Mouse (Mus musculus): Measurements from ENCODE around the gene Chrng. TPM values are rescaled to one million over a fixed set of nuclear protein-coding genes. Genes with fewer than 3 reads are reported as not detected.

Chrng gene
- polyA plus RNA-seq, 1 experiment = not detected

DNA sequence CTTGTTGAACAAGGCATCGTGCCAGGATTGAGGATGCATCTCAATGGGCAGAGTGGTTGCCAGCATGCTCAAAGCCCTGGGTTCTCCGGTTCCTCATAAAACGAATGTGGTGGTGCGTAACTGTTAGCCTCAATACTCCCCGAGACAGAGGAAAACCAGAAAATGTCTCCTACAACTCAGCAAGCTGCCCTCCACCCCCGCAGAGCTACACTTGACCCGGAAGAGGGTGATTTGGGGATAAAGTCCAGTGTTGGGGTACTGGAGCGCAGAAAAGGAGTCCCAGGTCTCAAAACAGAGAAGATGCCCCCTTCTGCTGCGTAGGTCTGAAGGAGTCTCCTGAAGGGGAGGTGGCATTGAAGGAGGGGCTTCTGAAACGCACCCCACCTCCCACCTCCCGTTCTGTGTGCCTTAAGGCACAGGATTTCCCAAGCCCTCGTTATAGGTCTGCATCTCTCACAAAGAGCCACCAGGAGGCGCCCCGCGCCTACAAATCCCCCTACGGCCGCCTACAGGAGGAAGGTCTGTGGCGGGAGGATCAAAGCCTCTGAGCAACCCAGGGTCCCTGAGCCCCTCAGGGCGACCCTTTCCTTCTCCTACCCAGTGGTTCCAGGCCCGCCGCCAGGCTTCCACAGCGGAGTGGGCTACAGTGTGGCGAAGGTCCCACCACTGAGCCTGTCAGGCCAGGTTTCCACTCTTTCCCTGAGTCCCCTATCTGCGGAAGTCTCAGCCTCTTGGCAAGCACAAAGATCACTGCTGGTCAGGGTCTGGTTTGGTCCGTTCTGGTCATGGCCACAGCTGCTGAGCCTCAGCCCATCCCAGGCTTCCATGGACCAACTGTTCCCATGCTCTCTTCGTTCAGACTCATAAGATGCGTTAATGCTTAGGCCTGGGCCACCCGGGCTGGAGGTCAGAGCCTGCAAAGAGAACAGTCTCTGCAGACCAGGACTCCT is 30.2 kb upstream of the Chrng start:
- Histone ChIP-seq H3K27me3 (replicated peaks) (peaks cover 86% of the 10 kb centered on the region), H3K36me3 (replicated peaks; ENCODE audit: low read length) (no peaks in the 10 kb centered on the region), H3K4me1 (peaks cover 24% of the 10 kb centered on the region), H3K9me3 (peaks cover 3% of the 10 kb centered on the region; the same call in 1 of the 2 replicates), H3K4me3 (replicated peaks) (peak overlapping the region; percentile 42)
- TF ChIP-seq GATA1 (IDR thresholded peaks at IDR 0.05; ENCODE audit: borderline replicate concordance, low read length) (no peak), FLI1 (IDR thresholded peaks at IDR 0.05; ENCODE audit: low read length) (no peak)

DNA sequence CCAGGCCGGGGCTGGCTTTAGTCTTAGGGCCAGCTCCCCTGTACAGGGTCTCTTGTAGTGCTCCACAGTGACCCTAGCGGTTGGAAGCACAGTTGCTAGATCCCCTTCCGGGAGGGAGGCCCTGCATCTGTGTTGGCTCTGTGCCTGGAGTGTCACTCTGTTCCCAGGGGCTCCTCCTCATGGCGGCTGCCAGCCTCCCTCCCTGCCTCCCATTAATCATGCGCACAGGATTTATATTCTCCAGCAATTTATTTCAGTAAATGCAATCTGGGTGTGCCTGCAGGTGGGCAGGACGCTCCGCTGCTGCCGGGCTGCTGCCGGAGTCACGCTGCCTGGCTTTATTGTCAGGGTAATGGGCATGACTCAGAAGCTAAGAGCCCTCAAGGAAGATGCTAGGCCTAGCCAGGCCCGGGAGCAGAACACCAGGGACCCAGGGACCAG is 28.6 kb upstream of the Chrng start:
- peaks cover 84% of the 10 kb centered on the region for H3K27me3 ChIP-seq (replicated peaks)
- no peaks in the 10 kb centered on the region for H3K36me3 ChIP-seq (replicated peaks; ENCODE audit: low read length)
- H3K9me3 ChIP-seq = peaks cover 3% of the 10 kb centered on the region; the same call in 1 of the 2 replicates
- peaks cover 23% of the 10 kb centered on the region for H3K4me1 ChIP-seq
- H3K4me3 ChIP-seq (replicated peaks) = no peak overlapping the region
- TF ChIP-seq GATA1 (IDR thresholded peaks at IDR 0.05; ENCODE audit: borderline replicate concordance, low read length) = no peak
- TF ChIP-seq FLI1 (IDR thresholded peaks at IDR 0.05; ENCODE audit: low read length) = no peak

DNA sequence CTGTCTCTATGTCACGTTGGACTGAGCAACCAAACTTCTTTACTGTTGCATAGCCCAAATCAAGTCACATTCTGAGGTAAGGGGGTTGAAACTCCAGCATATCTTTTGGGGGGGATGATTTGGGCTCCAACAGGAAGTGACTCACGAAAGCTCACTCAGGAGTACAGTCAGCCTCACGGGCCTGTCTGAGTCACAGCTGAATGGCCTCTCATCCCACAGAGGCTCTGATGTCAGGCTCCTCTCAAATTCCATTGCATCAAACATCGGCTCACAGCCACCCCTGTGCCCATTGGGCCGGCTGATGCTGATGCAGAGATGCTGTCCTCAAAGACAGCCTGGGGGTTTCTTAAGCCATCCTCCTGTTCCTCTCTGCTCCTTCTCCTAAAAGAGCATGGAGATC is 23.6 kb upstream of the Chrng start:
- Histone ChIP-seq H3K27me3 (replicated peaks) (peaks cover 88% of the 10 kb centered on the region), H3K4me1 (peaks cover 28% of the 10 kb centered on the region), H3K9me3 (no peaks in the 10 kb centered on the region), H3K36me3 (replicated peaks; ENCODE audit: low read length) (no peaks in the 10 kb centered on the region), H3K4me3 (replicated peaks) (no peak overlapping the region)
- no peak for TF ChIP-seq FLI1 (IDR thresholded peaks at IDR 0.05; ENCODE audit: low read length)
- no peak for TF ChIP-seq GATA1 (IDR thresholded peaks at IDR 0.05; ENCODE audit: borderline replicate concordance, low read length)

DNA sequence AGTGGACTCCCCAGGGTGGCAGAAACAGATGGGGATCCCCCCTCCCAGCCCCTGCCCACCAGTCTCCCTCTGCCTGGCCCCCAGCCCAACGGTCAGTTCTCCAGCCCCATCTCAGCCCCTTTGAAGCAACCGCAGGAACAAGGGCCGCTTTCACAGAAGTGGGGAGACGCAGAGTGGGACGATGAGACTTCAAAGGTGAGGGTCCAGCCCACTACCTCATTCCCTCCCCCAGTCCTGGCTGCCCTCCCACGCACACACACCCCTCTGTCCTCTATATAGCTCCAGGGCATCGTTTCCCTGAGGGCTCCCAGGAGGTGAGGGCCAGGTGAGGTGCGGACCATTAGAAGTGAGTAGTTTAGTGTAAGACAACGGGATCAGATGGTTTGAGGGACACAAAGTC is 21.4 kb upstream of the Chrng start, which contains the start of gene Prss56:
Prss56 (plus strand) TSS at position 301 of the 400 bp plus-strand sequence.
- Histone ChIP-seq H3K36me3 (replicated peaks; ENCODE audit: low read length) (no peaks in the 10 kb centered on the region), H3K4me1 (peaks cover 40% of the 10 kb centered on the region), H3K4me3 (replicated peaks) (no peak within 1 kb of the TSS), H3K9me3 (no peaks in the 10 kb centered on the region), H3K27me3 (replicated peaks) (peaks cover 90% of the 10 kb centered on the region)
- TF ChIP-seq GATA1 (IDR thresholded peaks at IDR 0.05; ENCODE audit: borderline replicate concordance, low read length) (no peak), FLI1 (IDR thresholded peaks at IDR 0.05; ENCODE audit: low read length) (no peak)

DNA sequence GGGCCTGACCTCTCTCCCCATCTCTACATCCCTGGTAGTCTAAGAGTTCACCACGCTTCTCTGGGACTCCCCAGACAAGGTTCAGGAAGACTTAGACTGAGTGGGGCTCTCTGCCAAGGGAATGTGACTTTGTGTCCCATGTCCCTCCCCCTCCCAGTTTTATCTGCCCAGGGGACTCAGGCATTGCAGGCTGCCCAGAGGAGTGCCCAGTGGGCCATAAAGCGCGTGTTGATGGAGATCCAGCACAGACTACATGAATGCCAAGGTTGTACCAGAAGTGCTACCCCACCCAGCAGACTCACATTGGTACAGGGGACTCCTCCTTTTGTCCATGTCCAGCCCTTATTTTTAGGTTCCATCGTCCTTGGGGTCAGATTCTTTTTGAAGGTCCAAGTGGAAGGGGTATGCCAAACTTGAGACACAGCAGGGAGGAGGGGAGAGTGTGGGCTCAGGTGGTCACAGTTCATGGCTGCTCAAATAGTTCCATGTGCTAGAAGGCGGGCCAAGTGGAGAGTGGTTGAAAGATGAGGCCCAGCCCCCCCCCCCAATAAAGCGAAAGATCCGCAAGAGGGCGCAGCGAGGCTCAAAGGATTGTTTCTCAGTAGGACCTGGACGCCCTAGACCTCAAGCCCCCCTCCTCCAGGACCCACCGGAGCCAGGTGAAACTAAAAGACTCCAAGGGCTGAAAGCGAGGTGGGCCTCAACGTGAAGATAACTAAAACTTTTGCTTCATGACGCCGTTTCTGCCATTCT is 20.3 kb upstream of the Chrng start:
- no peaks in the 10 kb centered on the region for H3K9me3 ChIP-seq
- H3K4me1 ChIP-seq = peaks cover 40% of the 10 kb centered on the region
- peaks cover 94% of the 10 kb centered on the region for H3K27me3 ChIP-seq (replicated peaks)
- peak overlapping the region; percentile 56 for H3K4me3 ChIP-seq (replicated peaks)
- no peak for TF ChIP-seq GATA1 (IDR thresholded peaks at IDR 0.05; ENCODE audit: borderline replicate concordance, low read length)
- TF ChIP-seq FLI1 (IDR thresholded peaks at IDR 0.05; ENCODE audit: low read length) = no peak
- H3K36me3 ChIP-seq (replicated peaks; ENCODE audit: low read length) = no peaks in the 10 kb centered on the region

DNA sequence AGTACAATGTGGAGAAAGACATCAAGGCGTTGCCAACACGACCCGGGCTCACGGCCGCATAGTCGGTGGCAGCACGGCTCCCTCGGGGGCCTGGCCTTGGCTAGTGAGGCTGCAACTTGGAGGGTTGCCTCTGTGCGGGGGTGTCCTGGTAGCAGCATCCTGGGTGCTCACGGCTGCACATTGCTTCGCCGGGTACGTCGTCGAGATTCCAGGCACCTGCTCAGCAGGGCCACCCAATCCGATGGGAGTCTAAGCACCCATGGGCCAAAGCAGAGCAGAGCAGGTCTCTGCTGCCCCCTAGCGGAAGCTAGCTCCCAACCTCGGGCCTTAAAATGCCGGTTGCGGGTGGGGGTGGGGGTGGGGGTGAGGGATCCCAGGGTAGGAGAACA is 19.7 kb upstream of the Chrng start:
- H3K27me3 ChIP-seq (replicated peaks) = peaks cover 95% of the 10 kb centered on the region
- peak overlapping the region; percentile 56 for H3K4me3 ChIP-seq (replicated peaks)
- H3K4me1 ChIP-seq = peaks cover 40% of the 10 kb centered on the region
- H3K9me3 ChIP-seq = no peaks in the 10 kb centered on the region
- TF ChIP-seq GATA1 (IDR thresholded peaks at IDR 0.05; ENCODE audit: borderline replicate concordance, low read length) (no peak), FLI1 (IDR thresholded peaks at IDR 0.05; ENCODE audit: low read length) (no peak)
- H3K36me3 ChIP-seq (replicated peaks; ENCODE audit: low read length) = no peaks in the 10 kb centered on the region

DNA sequence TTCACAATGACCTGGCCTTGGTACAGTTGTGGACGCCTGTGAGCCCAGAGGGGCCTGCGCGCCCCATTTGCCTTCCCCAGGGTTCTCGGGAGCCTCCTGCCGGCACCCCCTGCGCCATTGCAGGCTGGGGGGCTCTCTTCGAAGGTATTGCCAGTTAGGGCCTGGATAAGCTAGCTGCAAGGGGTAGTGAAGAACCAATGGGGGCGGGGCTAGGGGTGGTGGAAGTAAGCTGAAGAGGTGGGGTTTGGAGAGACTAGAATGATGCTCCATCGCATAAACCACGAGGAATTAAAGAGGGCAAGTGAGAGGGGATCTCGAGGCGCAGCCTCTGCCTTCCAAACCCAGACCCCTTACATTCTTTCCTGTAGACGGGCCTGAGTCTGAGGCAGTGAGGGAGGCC is 18.9 kb upstream of the Chrng start:
- Histone ChIP-seq H3K27me3 (replicated peaks) (peaks cover 95% of the 10 kb centered on the region), H3K36me3 (replicated peaks; ENCODE audit: low read length) (no peaks in the 10 kb centered on the region), H3K4me3 (replicated peaks) (no peak overlapping the region), H3K9me3 (no peaks in the 10 kb centered on the region), H3K4me1 (peaks cover 36% of the 10 kb centered on the region)
- TF ChIP-seq FLI1 (IDR thresholded peaks at IDR 0.05; ENCODE audit: low read length) (no peak), GATA1 (IDR thresholded peaks at IDR 0.05; ENCODE audit: borderline replicate concordance, low read length) (no peak)

DNA sequence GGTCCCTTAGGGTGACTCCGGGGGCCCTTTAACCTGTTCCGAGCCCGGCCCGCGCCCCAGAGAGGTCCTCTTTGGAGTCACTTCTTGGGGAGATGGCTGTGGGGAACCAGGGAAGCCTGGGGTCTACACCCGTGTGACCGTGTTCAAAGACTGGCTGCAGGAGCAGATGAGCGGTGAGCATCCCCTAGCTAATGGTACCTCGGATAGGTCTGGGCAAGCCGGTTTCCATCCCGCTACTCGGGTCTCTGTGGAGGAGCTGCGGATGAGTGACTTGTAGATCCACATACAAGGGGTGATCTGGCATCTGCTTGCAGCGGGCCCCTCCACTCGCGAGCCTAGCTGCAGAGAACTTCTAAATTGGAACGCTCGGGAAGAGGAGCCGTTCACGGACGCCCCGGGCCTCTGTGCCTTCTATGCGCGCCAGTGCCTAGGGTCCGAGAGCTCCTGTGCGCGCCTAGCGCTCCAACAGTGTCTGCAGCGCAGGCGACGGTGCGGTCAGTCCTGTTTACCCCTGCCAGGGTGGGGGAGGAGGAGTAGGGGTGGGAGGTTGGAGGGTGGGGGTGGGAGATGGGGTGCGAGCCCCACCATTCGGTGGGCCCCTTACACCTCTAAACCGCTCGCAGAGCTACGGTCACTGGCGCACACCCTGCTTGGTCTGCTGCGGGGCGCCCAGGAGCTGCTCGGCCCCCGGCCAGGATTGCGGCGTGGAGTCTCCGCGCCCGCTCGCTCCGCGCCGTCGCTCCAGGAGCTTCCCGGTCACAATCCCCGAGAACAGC is 18.0 kb upstream of the Chrng start:
- Histone ChIP-seq H3K27me3 (replicated peaks) (peaks cover 95% of the 10 kb centered on the region), H3K4me3 (replicated peaks) (peak overlapping the region; percentile 90), H3K4me1 (peaks cover 28% of the 10 kb centered on the region), H3K9me3 (no peaks in the 10 kb centered on the region), H3K36me3 (replicated peaks; ENCODE audit: low read length) (no peaks in the 10 kb centered on the region)
- TF ChIP-seq FLI1 (IDR thresholded peaks at IDR 0.05; ENCODE audit: low read length) (no peak), GATA1 (IDR thresholded peaks at IDR 0.05; ENCODE audit: borderline replicate concordance, low read length) (no peak)

DNA sequence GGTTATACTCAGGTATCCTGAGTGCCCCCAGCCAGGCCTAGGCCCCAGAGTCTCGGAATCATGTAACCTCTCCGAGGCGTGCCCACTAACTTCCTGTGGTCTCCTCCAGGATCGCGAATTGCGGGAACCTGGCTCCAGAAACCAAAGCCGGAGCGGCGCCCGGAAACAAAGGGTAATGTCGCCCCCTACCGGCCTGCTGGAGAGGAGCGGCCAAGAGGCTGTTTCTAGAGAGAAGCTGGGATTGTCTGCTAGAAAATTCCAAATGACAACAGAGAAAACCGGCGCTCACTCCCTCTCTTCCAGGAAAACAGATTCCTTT is 17.5 kb upstream of the Chrng start:
- TF ChIP-seq FLI1 (IDR thresholded peaks at IDR 0.05; ENCODE audit: low read length) (no peak), GATA1 (IDR thresholded peaks at IDR 0.05; ENCODE audit: borderline replicate concordance, low read length) (no peak)
- Histone ChIP-seq H3K4me1 (peaks cover 27% of the 10 kb centered on the region), H3K4me3 (replicated peaks) (peak overlapping the region; percentile 90), H3K9me3 (no peaks in the 10 kb centered on the region), H3K36me3 (replicated peaks; ENCODE audit: low read length) (no peaks in the 10 kb centered on the region), H3K27me3 (replicated peaks) (peaks cover 97% of the 10 kb centered on the region)

Data from megakaryocyte, embryonic 14.5 days (primary cell).